Comparison of ENCODE assay signal across 8 mouse cellular contexts in genomic region chr8:105826379-105826778, GRCm38 (mm10). TPM values are rescaled to one million over a fixed set of nuclear protein-coding genes. Genes with fewer than 3 reads are reported as not detected.
DNase-seq lines count a peak whose midpoint lies in the region; ATAC-seq and TF ChIP-seq lines count a peak whose summit lies in the region.

No protein-coding gene starts in this region.

- no peak for ATAC-seq in heart, embryonic 13.5 days (ENCODE audit: extremely low read depth, insufficient number of reproducible peaks, low FRiP score, low TSS enrichment)
- no peak for ATAC-seq in forebrain, embryonic 15.5 days (replicated peaks)
- ATAC-seq in liver, embryonic 12.5 days: no peak
- ATAC-seq in activated CD4-positive, CD25-positive, alpha-beta regulatory T cell, adult 4 months: no peak

- no peak for DNase-seq in heart, adult 8-10 months (ENCODE audit: low spot score)
- no peak for DNase-seq in ES-E14 (ENCODE audit: low read depth, low spot score)
- no peak for DNase-seq in right cerebral cortex, postnatal 14 days
- no peak for DNase-seq in urinary bladder, postnatal 14 days (ENCODE audit: low spot score)

- H3K4me1 ChIP-seq in heart, embryonic 13.5 days: peaks cover 23% of the 10 kb centered on the region
- peaks cover 0 to 7% of the 10 kb centered on the region in 2 experiments; a peak in 1 of 4 replicates for H3K4me1 ChIP-seq in ES-E14 (ENCODE audit: control insufficient read depth in 2 of 2, insufficient read depth in 2 of 2, low read length in 2 of 2, poor library complexity in 1 of 2)
- H3K4me1 ChIP-seq in forebrain, embryonic 15.5 days: peaks cover 27% of the 10 kb centered on the region
- peaks cover 79% of the 10 kb centered on the region for H3K4me1 ChIP-seq in liver, embryonic 12.5 days

- no peaks in the 10 kb centered on the region; the same call in 1 of the 2 replicates for H3K27me3 ChIP-seq in heart, embryonic 13.5 days (replicated peaks)
- H3K27me3 ChIP-seq in forebrain, embryonic 15.5 days: no peaks in the 10 kb centered on the region
- H3K27me3 ChIP-seq in liver, embryonic 12.5 days (replicated peaks): no peaks in the 10 kb centered on the region

- H3K9ac ChIP-seq in heart, embryonic 13.5 days: peak overlapping the region; percentile 92
- peak overlapping the region; percentile 88 for H3K9ac ChIP-seq in ES-E14 (ENCODE audit: insufficient read depth, low read depth, low read length, poor library complexity, severe bottlenecking)
- peak overlapping the region; percentile 93 for H3K9ac ChIP-seq in forebrain, embryonic 15.5 days (replicated peaks)
- peak overlapping the region; percentile 97 for H3K9ac ChIP-seq in liver, embryonic 12.5 days

- H3K4me3 ChIP-seq in heart, embryonic 13.5 days: peak overlapping the region; percentile 81
- H3K4me3 ChIP-seq in ES-E14 (ENCODE audit: insufficient read depth in 1 of 2, low read depth in 1 of 2, low read length in 2 of 2, poor library complexity in 1 of 2, severe bottlenecking in 1 of 2): peak overlapping the region; percentile 78
- peak overlapping the region; percentile 89 for H3K4me3 ChIP-seq in forebrain, embryonic 15.5 days
- peak overlapping the region; percentile 97 for H3K4me3 ChIP-seq in liver, embryonic 12.5 days

- H3K36me3 ChIP-seq in heart, embryonic 13.5 days: peaks cover 42% of the 10 kb centered on the region
- H3K36me3 ChIP-seq in ES-E14 (ENCODE audit: control insufficient read depth, insufficient read depth, low read length, poor library complexity, severe bottlenecking): peaks cover 5% of the 10 kb centered on the region; the same call in 1 of the 2 replicates
- H3K36me3 ChIP-seq in forebrain, embryonic 15.5 days: peaks cover 30% of the 10 kb centered on the region
- H3K36me3 ChIP-seq in liver, embryonic 12.5 days: peaks cover 50% of the 10 kb centered on the region

- peak overlapping the region; percentile 97 for H3K4me2 ChIP-seq in heart, embryonic 13.5 days
- peak overlapping the region; percentile 85 for H3K4me2 ChIP-seq in forebrain, embryonic 15.5 days (replicated peaks)
- peak overlapping the region; percentile 75 for H3K4me2 ChIP-seq in liver, embryonic 12.5 days

- H3K9me3 ChIP-seq in heart, embryonic 13.5 days: no peaks in the 10 kb centered on the region
- H3K9me3 ChIP-seq in ES-E14 (ENCODE audit: control insufficient read depth, insufficient read depth, low read depth, low read length): no peaks in the 10 kb centered on the region
- no peaks in the 10 kb centered on the region for H3K9me3 ChIP-seq in forebrain, embryonic 15.5 days
- H3K9me3 ChIP-seq in liver, embryonic 12.5 days (replicated peaks): no peaks in the 10 kb centered on the region

- WGBS in heart, embryonic 13.5 days: 4% methylated on average over 4 of the region's 4 CpGs
- 8% methylated on average over 4 of the region's 4 CpGs for WGBS in forebrain, embryonic 15.5 days
- WGBS in liver, embryonic 12.5 days (ENCODE audit: insufficient replicate concordance): 3% methylated on average over 4 of the region's 4 CpGs

- in situ Hi-C loops in ES-E14 (cut with MboI; ENCODE audit: low sequenced_read_pairs in 2 of 2, unreplicated experiment in 2 of 2): no loop called here

- peak overlapping the region; percentile 71 for H3K27ac ChIP-seq in heart, embryonic 13.5 days (replicated peaks)
- no peak overlapping the region for H3K27ac ChIP-seq in ES-E14 (ENCODE audit: insufficient read depth, low read depth, low read length, poor library complexity, severe bottlenecking)
- peak overlapping the region; percentile 71; the same call in 1 of the 2 replicates for H3K27ac ChIP-seq in forebrain, embryonic 15.5 days (replicated peaks)
- peak overlapping the region; percentile 97 for H3K27ac ChIP-seq in liver, embryonic 12.5 days

TF ChIP-seq in ES-E14, 5 proteins besides CTCF, POLR2A, EP300 and RAD21:
- no peak for TF ChIP-seq ZNF384 (IDR thresholded peaks at IDR 0.05; ENCODE audit: low read depth, low read length)
- no peak for TF ChIP-seq HCFC1 (IDR thresholded peaks at IDR 0.05; ENCODE audit: borderline replicate concordance, insufficient read depth, low read length)
- TF ChIP-seq ZC3H11A (IDR thresholded peaks at IDR 0.05; ENCODE audit: borderline replicate concordance, low read depth, low read length): no peak
- no peak for TF ChIP-seq CHD2 (IDR thresholded peaks at IDR 0.05; ENCODE audit: low read depth, low read length)
- TF ChIP-seq MAFK (IDR thresholded peaks at IDR 0.05; ENCODE audit: insufficient read depth, low read depth, low read length): no peak

RNA-seq across cellular contexts. Expression of gene Ranbp10, which starts 0.8 kb away (rescaled TPM):
- 9.2 and 9.8 TPM in 2 replicates for polyA plus RNA-seq in heart, embryonic 13.5 days (2015; fragmentation: Nextera tagmentation; extraction: Ambion mirVana)
- total RNA-seq in heart, adult 8-10 months (2022): 10 to 100 TPM; 17.4 to 20.0 (median 18.7) TPM
- 12.9 and 13.7 TPM in 2 replicates for total RNA-seq in ES-E14 (2012; rRNA removed)
- 11.8 and 13.9 TPM in 2 replicates for polyA plus RNA-seq in forebrain, embryonic 15.5 days (2015; fragmentation: Nextera tagmentation; extraction: Ambion mirVana)
- 37.7 and 37.8 TPM in 2 replicates for polyA plus RNA-seq in liver, embryonic 12.5 days (2016; fragmentation: Nextera tagmentation; extraction: Ambion mirVana)
- 1 to 10 TPM; 6.6 to 7.0 TPM for polyA plus RNA-seq in activated CD4-positive, CD25-positive, alpha-beta regulatory T cell, adult 4 months (2017; shearing (Covaris generic))

RNA-seq across cellular contexts. Expression of gene Tsnaxip1, which starts 1.2 kb away (rescaled TPM):
- 0.19 TPM in 1 of 2 replicates, not detected in the other for polyA plus RNA-seq in heart, embryonic 13.5 days (2015; fragmentation: Nextera tagmentation; extraction: Ambion mirVana)
- not detected for total RNA-seq in heart, adult 8-10 months (2022)
- total RNA-seq in ES-E14 (2012; rRNA removed): 0.13 and 0.26 TPM in 2 replicates
- 0.61 and 0.84 TPM in 2 replicates for polyA plus RNA-seq in forebrain, embryonic 15.5 days (2015; fragmentation: Nextera tagmentation; extraction: Ambion mirVana)
- 0.12 and 0.19 TPM in 2 replicates for polyA plus RNA-seq in liver, embryonic 12.5 days (2016; fragmentation: Nextera tagmentation; extraction: Ambion mirVana)
- not detected for polyA plus RNA-seq in activated CD4-positive, CD25-positive, alpha-beta regulatory T cell, adult 4 months (2017; shearing (Covaris generic))

RNA-seq across cellular contexts. Expression of gene Cenpt, which starts 26.7 kb away (rescaled TPM):
- polyA plus RNA-seq in heart, embryonic 13.5 days (2015; fragmentation: Nextera tagmentation; extraction: Ambion mirVana): 37.1 and 40.5 TPM in 2 replicates
- 1 to 10 TPM; 2.0 to 2.6 (median 2.5) TPM for total RNA-seq in heart, adult 8-10 months (2022)
- 82.2 and 127 TPM in 2 replicates for total RNA-seq in ES-E14 (2012; rRNA removed)
- 65.0 and 66.4 TPM in 2 replicates for polyA plus RNA-seq in forebrain, embryonic 15.5 days (2015; fragmentation: Nextera tagmentation; extraction: Ambion mirVana)
- 29.0 and 29.2 TPM in 2 replicates for polyA plus RNA-seq in liver, embryonic 12.5 days (2016; fragmentation: Nextera tagmentation; extraction: Ambion mirVana)
- 10 to 100 TPM; 16.1 to 18.6 TPM for polyA plus RNA-seq in activated CD4-positive, CD25-positive, alpha-beta regulatory T cell, adult 4 months (2017; shearing (Covaris generic))

RNA-seq across cellular contexts. Expression of gene Thap11, which starts 28.6 kb away (rescaled TPM):
- polyA plus RNA-seq in heart, embryonic 13.5 days (2015; fragmentation: Nextera tagmentation; extraction: Ambion mirVana): 44.8 and 47.1 TPM in 2 replicates
- total RNA-seq in heart, adult 8-10 months (2022): 10 to 100 TPM; 26.4 to 30.7 (median 28.0) TPM
- 31.5 and 52.5 TPM in 2 replicates for total RNA-seq in ES-E14 (2012; rRNA removed)
- 70.5 and 73.6 TPM in 2 replicates for polyA plus RNA-seq in forebrain, embryonic 15.5 days (2015; fragmentation: Nextera tagmentation; extraction: Ambion mirVana)
- polyA plus RNA-seq in liver, embryonic 12.5 days (2016; fragmentation: Nextera tagmentation; extraction: Ambion mirVana): 53.0 and 53.2 TPM in 2 replicates
- polyA plus RNA-seq in activated CD4-positive, CD25-positive, alpha-beta regulatory T cell, adult 4 months (2017; shearing (Covaris generic)): 1 to 10 TPM; 7.0 to 7.4 TPM

RNA-seq across cellular contexts. Expression of gene Nutf2, which starts 34.0 kb away (rescaled TPM):
- 177 and 212 TPM in 2 replicates for polyA plus RNA-seq in heart, embryonic 13.5 days (2015; fragmentation: Nextera tagmentation; extraction: Ambion mirVana)
- total RNA-seq in heart, adult 8-10 months (2022): 10 to 100 TPM; 16.4 to 44.3 (median 30.6) TPM
- total RNA-seq in ES-E14 (2012; rRNA removed): 185 and 242 TPM in 2 replicates
- polyA plus RNA-seq in forebrain, embryonic 15.5 days (2015; fragmentation: Nextera tagmentation; extraction: Ambion mirVana): 189 and 218 TPM in 2 replicates
- 180 and 183 TPM in 2 replicates for polyA plus RNA-seq in liver, embryonic 12.5 days (2016; fragmentation: Nextera tagmentation; extraction: Ambion mirVana)
- 100 to 1,000 TPM in 1 of 2 experiments, 1 to 10 TPM in 1; 5.1 to 101 TPM for polyA plus RNA-seq in activated CD4-positive, CD25-positive, alpha-beta regulatory T cell, adult 4 months (2017; shearing (Covaris generic))
